Mouse (Mus musculus) heart, adult 9 months (tissue): ENCODE results near the gene Aldh4a1.

Experiments used
- DNase-seq, 2 experiments: peaks; one replicate each; pipeline ENCODE4 v3.0.0; 2022; ENCODE audit warnings: low spot score in 2 of 2

The Aldh4a1 gene

DNA sequence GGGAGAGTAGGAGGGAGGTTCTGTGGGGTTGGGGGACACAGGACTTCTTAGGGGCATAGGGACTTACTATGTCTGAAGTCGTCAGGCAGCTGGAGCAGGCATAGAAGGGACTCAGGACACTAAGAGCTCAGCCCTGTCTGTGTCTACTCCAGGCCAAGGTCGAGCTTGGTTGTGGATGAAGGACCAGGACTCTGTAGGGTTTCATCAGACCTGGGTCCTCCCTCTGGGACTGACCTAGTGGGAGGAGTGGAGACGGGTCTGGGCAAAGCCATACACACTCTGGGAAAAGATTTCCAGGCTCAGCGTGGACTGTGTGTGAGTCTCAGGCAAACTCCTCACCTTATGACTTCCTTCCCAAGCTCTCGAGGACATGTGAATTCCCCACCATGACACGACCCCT lies 2.9 kb upstream of the Aldh4a1 start:
- no peak for DNase-seq

GRCm38 (mm10) chr4:139623434-139624115 lies 909 bp downstream of the Aldh4a1 start:
- DNase-seq, result no peak

DNA sequence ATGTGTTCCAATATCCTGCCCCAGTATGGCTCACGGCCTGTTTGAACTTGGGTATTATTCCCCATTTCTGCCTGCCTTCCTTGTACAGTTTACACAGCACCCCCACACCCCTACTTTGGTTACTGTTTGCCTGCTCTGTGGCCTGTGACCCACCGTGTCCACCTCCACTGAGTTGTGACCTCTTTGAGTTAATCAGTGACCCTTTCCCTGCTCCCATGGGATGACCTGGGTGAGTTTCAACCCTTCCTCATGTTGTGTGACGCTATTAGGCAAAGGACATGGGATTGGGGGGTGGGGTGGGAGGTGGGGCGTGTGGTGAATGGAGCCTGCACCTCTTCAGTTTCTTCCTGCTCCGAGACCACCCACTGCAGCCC lies 1.4 kb downstream of the Aldh4a1 start:
- no peak for DNase-seq

DNA sequence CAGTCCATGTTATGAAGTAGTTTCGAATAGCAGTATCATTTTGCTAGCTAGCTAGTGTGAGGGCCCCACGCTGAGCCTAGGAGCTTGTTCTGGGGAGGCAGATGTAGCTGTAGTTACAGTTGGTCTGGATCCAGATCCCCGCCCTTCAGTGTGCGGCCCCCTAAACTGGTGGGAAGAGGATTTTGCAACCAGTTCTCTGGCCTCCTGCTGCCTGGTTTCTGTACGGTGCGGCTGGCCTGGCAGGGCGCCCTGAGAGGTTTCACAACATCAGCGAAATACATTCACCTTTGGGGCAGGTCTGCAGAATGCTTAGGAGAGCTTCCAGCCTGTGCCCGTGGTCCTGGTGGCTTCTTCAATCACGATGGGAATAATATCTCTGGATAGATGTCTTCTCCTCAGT lies 2.0 kb downstream of the Aldh4a1 start:
- no peak for DNase-seq

DNA sequence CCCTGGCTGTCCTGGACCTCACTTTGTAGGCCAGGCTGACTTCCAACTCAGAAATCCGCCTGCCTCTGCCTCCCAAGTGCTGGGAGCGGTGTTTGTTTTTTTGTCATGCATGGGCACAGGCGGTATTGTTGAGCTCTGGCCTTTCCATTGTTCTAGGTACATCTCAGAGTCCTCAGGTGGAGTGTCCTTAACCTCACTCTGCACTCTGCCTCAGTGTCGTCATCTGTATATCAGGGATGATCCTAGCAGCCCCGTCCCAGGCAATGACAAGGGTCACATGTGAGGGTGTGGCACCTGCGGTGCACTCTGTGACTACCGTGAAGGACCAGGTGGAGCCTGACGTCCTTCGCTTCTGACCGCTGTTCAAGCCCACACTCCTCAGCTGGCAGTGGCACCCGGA lies 4.7 kb downstream of the Aldh4a1 start:
- DNase-seq, result no peak

DNA sequence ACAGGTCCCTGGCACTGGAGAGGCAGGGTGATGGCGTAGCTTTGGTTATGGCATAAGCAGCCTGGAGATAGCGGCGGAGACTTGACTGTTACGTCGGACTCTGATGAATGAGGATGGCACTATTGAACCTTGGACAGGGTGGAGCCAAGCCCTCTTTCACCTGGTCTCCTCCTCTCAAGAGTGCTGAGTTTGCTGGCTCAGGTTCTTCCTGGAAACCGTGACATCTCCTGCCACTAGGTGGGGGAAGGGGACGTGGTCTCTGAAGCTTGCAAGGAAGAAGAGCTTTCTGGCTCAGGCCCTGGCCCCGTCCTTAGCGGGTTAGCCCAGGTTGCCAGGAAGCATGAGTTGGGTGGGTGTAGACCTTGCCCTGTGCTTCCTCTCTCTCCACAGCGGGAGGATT lies 7.5 kb downstream of the Aldh4a1 start:
- no peak for DNase-seq

GRCm38 (mm10) chr4:139631141-139631540 lies 8.5 kb downstream of the Aldh4a1 start:
- DNase-seq, result no peak

- DNase-seq, result no peak
Observed at GRCm38 (mm10) chr4:139631569-139632253, 9.0 kb downstream of the Aldh4a1 start.

GRCm38 (mm10) chr4:139632254-139632580 lies 9.6 kb downstream of the Aldh4a1 start:
- DNase-seq, result no peak

DNA sequence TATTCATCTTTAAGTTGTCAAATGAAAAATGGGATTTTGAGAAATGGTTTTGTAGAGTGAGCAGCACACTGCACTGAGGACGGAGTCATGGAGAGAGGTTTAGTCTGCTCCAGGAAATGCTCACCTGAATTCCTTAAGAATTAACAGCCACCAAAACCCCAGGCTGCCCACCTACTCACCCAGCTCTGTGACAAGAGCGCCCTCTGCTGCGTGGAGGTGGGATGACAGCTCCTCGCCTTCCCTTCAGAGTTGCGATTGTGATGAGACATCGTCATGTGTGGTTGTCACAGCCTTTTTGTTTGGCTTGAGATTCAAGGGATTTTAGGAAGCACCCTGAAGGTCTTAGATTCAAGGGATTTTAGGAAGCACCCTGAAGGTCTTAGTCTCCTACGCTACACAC lies 13.7 kb downstream of the Aldh4a1 start:
- peak in 1 of 2 experiments; percentile 34 for DNase-seq

- DNase-seq, result no peak
Observed at GRCm38 (mm10) chr4:139637847-139638246, 15.2 kb downstream of the Aldh4a1 start.

- DNase-seq, result no peak
Observed at GRCm38 (mm10) chr4:139638356-139638755, 15.7 kb downstream of the Aldh4a1 start.

DNA sequence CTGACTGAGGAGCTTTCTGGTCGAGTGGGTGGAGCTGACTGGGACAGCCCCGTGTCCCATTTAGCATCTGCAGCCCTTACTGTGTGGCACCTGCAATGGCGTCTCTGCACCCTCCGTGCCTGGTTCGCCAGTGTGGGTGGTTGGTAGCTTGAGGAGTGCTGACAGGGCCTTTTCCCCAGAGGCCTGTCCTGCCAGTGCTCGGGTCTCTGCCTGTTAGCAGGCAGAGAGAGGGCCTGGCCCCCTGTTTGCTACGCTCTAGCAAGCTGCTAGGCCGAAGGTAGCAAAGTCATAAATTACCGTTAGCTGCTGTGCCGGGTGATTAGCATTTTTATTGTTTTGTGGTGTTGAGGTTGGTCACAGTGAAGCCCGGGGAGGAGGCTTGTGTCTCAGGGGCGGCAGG lies 17.1 kb downstream of the Aldh4a1 start:
- DNase-seq, result no peak

- no peak for DNase-seq
Observed at GRCm38 (mm10) chr4:139640333-139640732, 17.7 kb downstream of the Aldh4a1 start.

GRCm38 (mm10) chr4:139640775-139641174 lies 18.1 kb downstream of the Aldh4a1 start:
- DNase-seq, result no peak

DNA sequence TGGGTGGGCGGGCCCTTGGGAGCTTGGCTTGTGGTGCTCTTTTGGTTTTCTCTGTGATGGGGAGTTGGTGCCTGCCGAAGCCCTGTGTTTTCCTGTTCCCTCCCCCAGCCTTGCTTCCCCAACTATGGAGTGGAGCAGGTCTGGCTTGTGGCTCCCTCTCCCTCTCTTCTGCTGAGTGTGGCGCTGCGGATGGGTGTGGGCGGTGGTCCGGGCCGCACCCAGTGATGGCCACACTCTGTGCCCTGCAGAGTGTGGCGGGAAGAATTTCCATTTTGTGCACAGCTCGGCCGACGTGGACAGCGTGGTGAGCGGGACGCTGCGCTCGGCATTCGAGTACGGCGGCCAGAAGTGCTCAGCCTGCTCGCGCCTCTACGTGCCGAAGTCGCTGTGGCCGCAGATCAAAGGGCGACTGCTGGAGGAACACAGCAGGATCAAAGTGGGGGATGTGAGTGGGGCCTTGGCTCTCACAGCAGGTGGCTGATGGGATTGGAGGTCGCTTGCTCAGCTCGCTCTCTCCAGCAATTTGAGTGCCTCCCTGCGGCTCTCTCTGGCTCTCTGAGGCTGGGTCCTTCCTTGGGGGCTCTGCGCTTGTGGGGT lies 19.3 kb downstream of the Aldh4a1 start:
- DNase-seq, result no peak

GRCm38 (mm10) chr4:139643972-139644371 lies 21.3 kb downstream of the Aldh4a1 start:
- peak in 1 of 2 experiments; percentile 43 for DNase-seq

DNA sequence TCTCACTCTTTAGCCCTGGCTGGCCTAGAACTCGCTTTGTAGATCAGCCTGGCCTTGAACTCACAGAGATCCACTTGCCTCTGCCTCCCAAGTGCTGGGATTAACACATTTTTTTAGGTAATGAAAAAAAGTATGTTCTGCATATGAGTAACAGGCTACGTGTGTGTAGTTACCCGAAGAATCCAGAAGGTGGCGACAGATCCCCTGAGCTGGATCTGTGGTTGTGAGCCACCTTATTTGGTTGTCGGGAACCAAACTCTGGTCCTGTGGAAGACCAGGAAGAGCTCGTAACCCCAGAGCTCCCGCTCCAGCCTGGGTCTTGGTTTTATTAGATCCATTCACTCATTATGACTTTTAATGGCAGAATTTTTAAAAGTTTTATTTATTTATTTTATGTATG lies 24.2 kb downstream of the Aldh4a1 start:
- no peak for DNase-seq

DNA sequence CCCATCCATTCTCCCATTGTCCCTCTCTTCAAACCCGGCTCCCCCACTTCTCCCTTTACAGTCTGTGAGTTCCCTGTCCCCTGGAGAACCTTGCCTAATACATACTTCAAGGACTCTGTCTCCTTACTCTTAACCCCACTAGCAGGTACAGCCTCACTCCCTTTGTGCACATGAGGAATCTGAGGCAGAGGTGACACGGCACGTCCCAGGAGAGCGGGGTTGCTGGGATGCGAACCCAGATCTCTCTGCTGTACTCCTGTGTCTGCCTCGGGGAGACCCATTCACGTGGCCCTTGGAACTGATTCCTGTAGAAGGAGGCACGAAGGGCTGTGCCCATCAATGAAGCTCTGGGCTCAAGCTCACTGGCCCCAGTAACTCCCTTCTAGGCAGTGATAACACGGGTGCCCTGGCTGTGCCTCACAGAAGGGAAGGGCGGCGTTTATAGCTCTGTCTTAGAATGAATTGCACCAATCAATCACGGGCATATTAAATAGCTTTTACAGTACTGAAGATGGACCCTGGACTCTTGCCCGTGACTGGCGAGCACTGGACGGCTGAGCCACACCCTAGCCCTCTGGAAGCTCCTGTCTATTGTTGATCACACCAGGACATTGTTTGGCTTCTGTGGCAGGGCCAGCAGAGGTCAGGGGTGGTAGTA lies 27.5 kb downstream of the Aldh4a1 start:
- DNase-seq, result no peak

- DNase-seq, result no peak
Observed at GRCm38 (mm10) chr4:139650907-139651306, 28.2 kb downstream of the Aldh4a1 start.

- no peak for DNase-seq
Observed at GRCm38 (mm10) chr4:139653238-139653637, 30.6 kb downstream of the Aldh4a1 start, which contains the start of gene Tas1r2. Tas1r2 (plus strand) TSS chr4:139653538.

- DNase-seq, result no peak
Observed at GRCm38 (mm10) chr4:139661897-139662296, 39.2 kb downstream of the Aldh4a1 start.

- DNase-seq, result no peak
Observed at GRCm38 (mm10) chr4:139667632-139668031, 45.0 kb downstream of the Aldh4a1 start.
